Mouse (Mus musculus): ENCODE data around the gene Phactr2. TPM values are rescaled to one million over a fixed set of nuclear protein-coding genes. Genes with fewer than 3 reads are reported as not detected.

The Phactr2 gene
- polyA plus RNA-seq, 1 experiment = 6.6 TPM

GRCm38 (mm10) chr10:13363499-13364285 lies 110.5 kb downstream of the Phactr2 start:
- no peak overlapping the region for H3K4me3 ChIP-seq (ENCODE audit: low read depth, low read length)
- H3K9me3 ChIP-seq (replicated peaks; ENCODE audit: control insufficient read depth, insufficient read depth, low read length, poor library complexity, severe bottlenecking) = no peaks in the 10 kb centered on the region
- H3K27ac ChIP-seq (ENCODE audit: insufficient read depth, low read length) = no peak overlapping the region
- no peaks in the 10 kb centered on the region for H3K27me3 ChIP-seq (ENCODE audit: control insufficient read depth, insufficient read depth, low read length, poor library complexity, severe bottlenecking)
- TF ChIP-seq EP300 (IDR thresholded peaks at IDR 0.05; ENCODE audit: insufficient read depth, low read depth, low read length) = no peak
- no peak for TF ChIP-seq CTCF (IDR thresholded peaks at IDR 0.05; ENCODE audit: low read depth, low read length)
- TF ChIP-seq POLR2A (IDR thresholded peaks at IDR 0.05; ENCODE audit: insufficient read depth, low read length) = no peak
- H3K4me1 ChIP-seq (ENCODE audit: control insufficient read depth, insufficient read depth, low read length) = no peaks in the 10 kb centered on the region
- no peaks in the 10 kb centered on the region for H3K36me3 ChIP-seq (ENCODE audit: control insufficient read depth, insufficient read depth, low read length, poor library complexity, severe bottlenecking)
- H3K9ac ChIP-seq (ENCODE audit: low read depth, poor library complexity, severe bottlenecking) = no peak overlapping the region

GRCm38 (mm10) chr10:13360913-13361312 lies 113.3 kb downstream of the Phactr2 start:
- no peaks in the 10 kb centered on the region for H3K9me3 ChIP-seq (replicated peaks; ENCODE audit: control insufficient read depth, insufficient read depth, low read length, poor library complexity, severe bottlenecking)
- no peak overlapping the region for H3K9ac ChIP-seq (ENCODE audit: low read depth, poor library complexity, severe bottlenecking)
- no peaks in the 10 kb centered on the region for H3K4me1 ChIP-seq (ENCODE audit: control insufficient read depth, insufficient read depth, low read length)
- H3K27me3 ChIP-seq (ENCODE audit: control insufficient read depth, insufficient read depth, low read length, poor library complexity, severe bottlenecking) = no peaks in the 10 kb centered on the region
- TF ChIP-seq EP300 (IDR thresholded peaks at IDR 0.05; ENCODE audit: insufficient read depth, low read depth, low read length) (no peak), CTCF (IDR thresholded peaks at IDR 0.05; ENCODE audit: low read depth, low read length) (no peak), POLR2A (IDR thresholded peaks at IDR 0.05; ENCODE audit: insufficient read depth, low read length) (no peak)
- no peaks in the 10 kb centered on the region for H3K36me3 ChIP-seq (ENCODE audit: control insufficient read depth, insufficient read depth, low read length, poor library complexity, severe bottlenecking)
- no peak overlapping the region for H3K27ac ChIP-seq (ENCODE audit: insufficient read depth, low read length)
- H3K4me3 ChIP-seq (ENCODE audit: low read depth, low read length) = no peak overlapping the region

GRCm38 (mm10) chr10:13359846-13360245 lies 114.4 kb downstream of the Phactr2 start:
- H3K4me3 ChIP-seq (ENCODE audit: low read depth, low read length) = no peak overlapping the region
- H3K27me3 ChIP-seq (ENCODE audit: control insufficient read depth, insufficient read depth, low read length, poor library complexity, severe bottlenecking) = no peaks in the 10 kb centered on the region
- H3K27ac ChIP-seq (ENCODE audit: insufficient read depth, low read length) = no peak overlapping the region
- no peaks in the 10 kb centered on the region for H3K36me3 ChIP-seq (ENCODE audit: control insufficient read depth, insufficient read depth, low read length, poor library complexity, severe bottlenecking)
- no peak overlapping the region for H3K9ac ChIP-seq (ENCODE audit: low read depth, poor library complexity, severe bottlenecking)
- TF ChIP-seq EP300 (IDR thresholded peaks at IDR 0.05; ENCODE audit: insufficient read depth, low read depth, low read length) = no peak
- no peak for TF ChIP-seq POLR2A (IDR thresholded peaks at IDR 0.05; ENCODE audit: insufficient read depth, low read length)
- TF ChIP-seq CTCF (IDR thresholded peaks at IDR 0.05; ENCODE audit: low read depth, low read length) = no peak
- no peaks in the 10 kb centered on the region for H3K9me3 ChIP-seq (replicated peaks; ENCODE audit: control insufficient read depth, insufficient read depth, low read length, poor library complexity, severe bottlenecking)
- no peaks in the 10 kb centered on the region for H3K4me1 ChIP-seq (ENCODE audit: control insufficient read depth, insufficient read depth, low read length)

- Histone ChIP-seq H3K27me3 (ENCODE audit: control insufficient read depth, insufficient read depth, low read length, poor library complexity, severe bottlenecking) (no peaks in the 10 kb centered on the region), H3K36me3 (ENCODE audit: control insufficient read depth, insufficient read depth, low read length, poor library complexity, severe bottlenecking) (no peaks in the 10 kb centered on the region), H3K9me3 (replicated peaks; ENCODE audit: control insufficient read depth, insufficient read depth, low read length, poor library complexity, severe bottlenecking) (no peaks in the 10 kb centered on the region), H3K4me3 (ENCODE audit: low read depth, low read length) (no peak overlapping the region), H3K4me1 (ENCODE audit: control insufficient read depth, insufficient read depth, low read length) (no peaks in the 10 kb centered on the region), H3K9ac (ENCODE audit: low read depth, poor library complexity, severe bottlenecking) (no peak overlapping the region), H3K27ac (ENCODE audit: insufficient read depth, low read length) (no peak overlapping the region)
- TF ChIP-seq EP300 (IDR thresholded peaks at IDR 0.05; ENCODE audit: insufficient read depth, low read depth, low read length) (no peak), CTCF (IDR thresholded peaks at IDR 0.05; ENCODE audit: low read depth, low read length) (no peak), POLR2A (IDR thresholded peaks at IDR 0.05; ENCODE audit: insufficient read depth, low read length) (no peak)
These were observed 115.5 kb downstream of the Phactr2 start for GRCm38 (mm10) chr10:13358679-13359078.

GRCm38 (mm10) chr10:13346609-13347290 lies 127.5 kb downstream of the Phactr2 start:
- H3K9ac ChIP-seq (ENCODE audit: low read depth, poor library complexity, severe bottlenecking) = no peak overlapping the region
- H3K4me1 ChIP-seq (ENCODE audit: control insufficient read depth, insufficient read depth, low read length) = no peaks in the 10 kb centered on the region
- H3K27me3 ChIP-seq (ENCODE audit: control insufficient read depth, insufficient read depth, low read length, poor library complexity, severe bottlenecking) = no peaks in the 10 kb centered on the region
- no peaks in the 10 kb centered on the region for H3K9me3 ChIP-seq (replicated peaks; ENCODE audit: control insufficient read depth, insufficient read depth, low read length, poor library complexity, severe bottlenecking)
- H3K27ac ChIP-seq (ENCODE audit: insufficient read depth, low read length) = no peak overlapping the region
- TF ChIP-seq POLR2A (IDR thresholded peaks at IDR 0.05; ENCODE audit: insufficient read depth, low read length) (no peak), EP300 (IDR thresholded peaks at IDR 0.05; ENCODE audit: insufficient read depth, low read depth, low read length) (no peak), CTCF (IDR thresholded peaks at IDR 0.05; ENCODE audit: low read depth, low read length) (no peak)
- H3K36me3 ChIP-seq (ENCODE audit: control insufficient read depth, insufficient read depth, low read length, poor library complexity, severe bottlenecking) = no peaks in the 10 kb centered on the region
- no peak overlapping the region for H3K4me3 ChIP-seq (ENCODE audit: low read depth, low read length)

- Histone ChIP-seq H3K36me3 (ENCODE audit: control insufficient read depth, insufficient read depth, low read length, poor library complexity, severe bottlenecking) (no peaks in the 10 kb centered on the region), H3K9me3 (replicated peaks; ENCODE audit: control insufficient read depth, insufficient read depth, low read length, poor library complexity, severe bottlenecking) (no peaks in the 10 kb centered on the region), H3K27ac (ENCODE audit: insufficient read depth, low read length) (no peak overlapping the region), H3K9ac (ENCODE audit: low read depth, poor library complexity, severe bottlenecking) (no peak overlapping the region), H3K4me3 (ENCODE audit: low read depth, low read length) (no peak overlapping the region), H3K27me3 (ENCODE audit: control insufficient read depth, insufficient read depth, low read length, poor library complexity, severe bottlenecking) (no peaks in the 10 kb centered on the region), H3K4me1 (ENCODE audit: control insufficient read depth, insufficient read depth, low read length) (no peaks in the 10 kb centered on the region)
- TF ChIP-seq CTCF (IDR thresholded peaks at IDR 0.05; ENCODE audit: low read depth, low read length) (no peak), POLR2A (IDR thresholded peaks at IDR 0.05; ENCODE audit: insufficient read depth, low read length) (no peak), EP300 (IDR thresholded peaks at IDR 0.05; ENCODE audit: insufficient read depth, low read depth, low read length) (no peak)
These were observed 133.6 kb downstream of the Phactr2 start for GRCm38 (mm10) chr10:13340583-13340982.

Measured in ES-Bruce4 (cell line).